Mouse (Mus musculus) frontal cortex, postnatal 25 days (tissue): ENCODE measurements at regions not wholly inside any gene's neighbourhood (a gene's known extent, or its start where the extent isn't known, plus 50 kb on each side); places are given as distances from the start of the nearest gene placed in this dataset.
"Not testable (repeated sequence)": the region's sequence is repeated elsewhere in the genome, so short reads cannot be mapped to it uniquely, and the experiment has no call there.

ENCODE experiments used
- DNase-seq, 2 experiments: peaks; one replicate each; pipeline ENCODE4 v3.0.0; 2022; ENCODE audit warnings: low spot score in 2 of 2

- no peak for DNase-seq
Measured at GRCm38 (mm10) chr15:96829941-96830340, 130.4 kb upstream of the Slc38a2 start.

GRCm38 (mm10) chr15:96828681-96829080 is 129.2 kb upstream of the Slc38a2 start:
- no peak for DNase-seq

- no peak for DNase-seq
Measured at GRCm38 (mm10) chr15:96827931-96828330, 128.4 kb upstream of the Slc38a2 start.

GRCm38 (mm10) chr15:96818435-96818834 is 118.9 kb upstream of the Slc38a2 start:
- DNase-seq, result no peak

- DNase-seq, result no peak
Measured at GRCm38 (mm10) chr15:96817626-96818025, 118.1 kb upstream of the Slc38a2 start.

GRCm38 (mm10) chr15:96816997-96817570 is 117.6 kb upstream of the Slc38a2 start:
- no peak for DNase-seq

- no peak for DNase-seq
Measured at GRCm38 (mm10) chr15:96813472-96813871, 113.9 kb upstream of the Slc38a2 start.

GRCm38 (mm10) chr15:96802729-96803053 is 103.2 kb upstream of the Slc38a2 start:
- no peak for DNase-seq

- no peak for DNase-seq
Measured at GRCm38 (mm10) chr15:96802034-96802728, 102.7 kb upstream of the Slc38a2 start.

- DNase-seq, result no peak
Measured at GRCm38 (mm10) chr15:96799228-96799627, 99.7 kb upstream of the Slc38a2 start.

- no peak for DNase-seq
Measured at GRCm38 (mm10) chr15:96797615-96798270, 98.2 kb upstream of the Slc38a2 start.

- no peak for DNase-seq
Measured at GRCm38 (mm10) chr15:96794177-96794719, 94.7 kb upstream of the Slc38a2 start.

- DNase-seq, result no peak
Measured at GRCm38 (mm10) chr15:96793251-96793650, 93.7 kb upstream of the Slc38a2 start.

- DNase-seq, result no peak
Measured at GRCm38 (mm10) chr15:96791306-96791705, 91.8 kb upstream of the Slc38a2 start.

- DNase-seq, result not testable (repeated sequence)
Measured at GRCm38 (mm10) chr15:96787921-96788320, 88.4 kb upstream of the Slc38a2 start.

- no peak for DNase-seq
Measured at GRCm38 (mm10) chr15:96784578-96784977, 85.0 kb upstream of the Slc38a2 start.

GRCm38 (mm10) chr15:96781560-96781959 is 82.0 kb upstream of the Slc38a2 start:
- no peak for DNase-seq

- DNase-seq, result no peak
Measured at GRCm38 (mm10) chr15:96780606-96781005, 81.1 kb upstream of the Slc38a2 start.

GRCm38 (mm10) chr15:96779358-96779757 is 79.8 kb upstream of the Slc38a2 start:
- no peak for DNase-seq

- DNase-seq, result no peak
Measured at GRCm38 (mm10) chr15:96778321-96778926, 78.9 kb upstream of the Slc38a2 start.

GRCm38 (mm10) chr15:96776476-96777075 is 77.0 kb upstream of the Slc38a2 start:
- DNase-seq, result no peak

GRCm38 (mm10) chr15:96775129-96775528 is 75.6 kb upstream of the Slc38a2 start:
- no peak for DNase-seq
